In genomic region chr7:112956961-112957360, GRCm38 (mm10) we compare ENCODE assay signal across 10 mouse cellular contexts. TPM values are rescaled to one million over a fixed set of nuclear protein-coding genes. Genes with fewer than 3 reads are reported as not detected.
DNase-seq lines count a peak whose midpoint lies in the region; ATAC-seq lines count a peak whose summit lies in the region.
"Had no signal": no experiment of that assay in that cellular context is flagged by ENCODE, and none has a peak within 500 bp of the region (broad histone marks: within the 10 kb centered on the region; RNA-seq: fewer than 3 reads in every experiment).

No protein-coding gene starts in this region.

- H3K9me3 ChIP-seq in neural tube, embryonic 15.5 days (replicated peaks): no peaks in the 10 kb centered on the region
- H3K9me3 ChIP-seq: liver, embryonic 12.5 days had no signal

- no peaks in the 10 kb centered on the region for H3K36me3 ChIP-seq in neural tube, embryonic 15.5 days
- H3K36me3 ChIP-seq: liver, embryonic 12.5 days had no signal

- H3K4me1 ChIP-seq in neural tube, embryonic 15.5 days: peaks cover 22% of the 10 kb centered on the region

- H3K27ac ChIP-seq in neural tube, embryonic 15.5 days (replicated peaks): no peak overlapping the region
- H3K27ac ChIP-seq: liver, embryonic 12.5 days had no signal

- ATAC-seq in neural tube, embryonic 15.5 days (ENCODE audit: low FRiP score): no peak
- ATAC-seq: CD4-positive, CD25-positive, alpha-beta regulatory T cell, adult 4 months; liver, embryonic 12.5 days had no signal

- H3K4me2 ChIP-seq in neural tube, embryonic 15.5 days: peak overlapping the region; percentile 74
- H3K4me2 ChIP-seq: liver, embryonic 12.5 days had no signal

- H3K27me3 ChIP-seq in neural tube, embryonic 15.5 days (replicated peaks): peaks cover 53% of the 10 kb centered on the region

- peak; percentile 15 to 38 for DNase-seq in heart, adult 18-20 months
- no peak for DNase-seq in heart, postnatal 36 days
- peak; percentile 16 for DNase-seq in lung, postnatal 10 days
- no peak for DNase-seq in lung, postnatal 4 days
- peak; percentile 8 to 16 for DNase-seq in heart, postnatal 10 days
- no peak for DNase-seq in right cerebral cortex, postnatal 14 days
- no peak for DNase-seq in MN1 (ENCODE audit: low spot score)

- H3K4me3 ChIP-seq in neural tube, embryonic 15.5 days (replicated peaks): 0 out of 2 replicates have a peak overlapping the region, but pooled peaks have one; percentile 9
- H3K4me3 ChIP-seq: liver, embryonic 12.5 days had no signal

- intact Hi-C loops in heart, postnatal 36 days (cut with DNase I): loop anchor here (1.0 to 10.0 kb wide), 2 partner anchors 101 to 178 kb away; no protein-coding TSS in a partner anchor
- intact Hi-C loops in heart, postnatal 10 days (cut with DNase I): loop anchor here (5.0 kb wide), 1 partner anchor 100 kb away; no protein-coding TSS in a partner anchor

- no peak overlapping the region for H3K9ac ChIP-seq in neural tube, embryonic 15.5 days (replicated peaks)
- H3K9ac ChIP-seq: liver, embryonic 12.5 days had no signal

- 66% methylated on average over 7 of the region's 7 CpGs for WGBS in neural tube, embryonic 15.5 days

RNA-seq across cellular contexts. Expression of gene Rassf10, which starts 3.2 kb away (rescaled TPM):
- 1 to 10 TPM in 1 of 2 experiments, under 1 TPM in 1; 0.55 to 1.2 TPM for total RNA-seq in heart, adult 18-20 months (2021)
- 1 to 10 TPM; 1.2 to 1.9 TPM for total RNA-seq in heart, postnatal 36 days (2021)
- total RNA-seq in heart, postnatal 10 days (2021): 1 to 10 TPM; 2.4 to 2.6 TPM
- 3.1 and 3.6 TPM in 2 replicates for polyA plus RNA-seq in neural tube, embryonic 15.5 days (2015; fragmentation: Nextera tagmentation; extraction: Ambion mirVana)
- polyA plus RNA-seq: CD4-positive, CD25-positive, alpha-beta regulatory T cell, adult 4 months had no signal

Comparison
In these comparisons a context has a peak if more than half of its experiments do, and no peak if none do; other contexts are left out.
1. DNase-seq: peak in heart, adult 18-20 months (2 of 2), lung, postnatal 10 days (single experiment) and heart, postnatal 10 days (2 of 2); none in heart, postnatal 36 days (0 of 2), lung, postnatal 4 days (0 of 2), right cerebral cortex, postnatal 14 days (single experiment) and MN1 (single experiment).